Mouse (Mus musculus) adipocyte (in vitro differentiated cells): ENCODE measurements around the gene Olfr357.

Source experiments
- DNase-seq: peaks from one replicate; pipeline ENCODE4 v3.0.0-alpha.2; 2016; ENCODE audit warnings: low spot score

Gene Olfr357

GRCm38 (mm10) chr2:36993527-36993926, at the start of gene Olfr357:
Olfr357 (plus strand) TSS chr2:36993827.
- DNase-seq, result no peak

DNA sequence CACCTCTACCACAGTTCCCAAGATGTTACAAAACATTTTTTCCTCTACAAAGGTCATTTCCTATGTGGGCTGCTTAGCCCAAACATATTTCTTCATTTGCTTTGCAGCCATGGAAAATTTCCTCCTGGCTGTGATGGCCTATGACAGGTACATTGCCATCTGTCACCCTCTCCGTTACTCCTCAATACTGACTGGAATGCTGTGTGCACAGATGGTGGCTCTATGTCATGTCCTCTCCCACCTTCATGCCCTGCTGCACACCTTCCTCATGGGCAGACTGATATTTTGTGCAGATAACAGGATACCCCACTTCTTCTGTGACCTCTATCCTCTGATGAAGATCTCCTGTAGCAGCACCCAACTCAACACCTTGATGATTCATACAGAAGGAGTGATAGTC, 3.4 kb downstream of the Olfr357 start:
- DNase-seq, result no peak

DNA sequence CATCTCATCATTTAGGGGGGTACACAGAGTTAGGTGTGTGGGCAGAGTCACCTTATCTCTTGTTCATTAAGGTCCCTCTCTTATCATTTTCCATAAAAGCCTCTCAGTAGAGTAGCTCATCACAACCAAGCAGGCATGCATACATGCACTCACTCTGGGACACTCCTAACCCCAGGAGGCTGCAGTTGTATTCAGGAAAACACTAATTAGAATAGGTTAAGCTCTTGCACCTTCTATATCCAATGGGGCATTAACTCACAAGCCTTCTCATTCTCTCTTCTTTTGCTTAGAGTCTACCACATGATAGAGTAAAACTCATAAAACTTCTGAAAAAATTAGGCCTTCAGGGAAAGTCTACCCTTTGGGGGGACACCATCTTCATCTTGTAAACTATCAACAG, 15.6 kb downstream of the Olfr357 start, which contains the start of gene Olfr358:
Olfr358 (minus strand) TSS at position 101 of the 400 bp plus-strand sequence.
- no peak for DNase-seq
